Mouse (Mus musculus): ENCODE data around the gene Gpr137.

GRCm38 (mm10) chr19:6952712-6953037 is 10.4 kb upstream of the Gpr137 start:
- no peak for TF ChIP-seq POLR2A (IDR thresholded peaks at IDR 0.05; ENCODE audit: borderline replicate concordance, insufficient read depth, low read length)
- no peak for TF ChIP-seq CTCF (IDR thresholded peaks at IDR 0.05; ENCODE audit: borderline replicate concordance, insufficient read depth, low read depth, low read length)

All from cerebellum, adult 2 months (tissue).